Mouse (Mus musculus): ENCODE measurements around the gene Gadd45g.
"Not testable (repeated sequence)": the region's sequence is repeated elsewhere in the genome, so short reads cannot be mapped to it uniquely, and the experiment has no call there.

Gene Gadd45g

DNA sequence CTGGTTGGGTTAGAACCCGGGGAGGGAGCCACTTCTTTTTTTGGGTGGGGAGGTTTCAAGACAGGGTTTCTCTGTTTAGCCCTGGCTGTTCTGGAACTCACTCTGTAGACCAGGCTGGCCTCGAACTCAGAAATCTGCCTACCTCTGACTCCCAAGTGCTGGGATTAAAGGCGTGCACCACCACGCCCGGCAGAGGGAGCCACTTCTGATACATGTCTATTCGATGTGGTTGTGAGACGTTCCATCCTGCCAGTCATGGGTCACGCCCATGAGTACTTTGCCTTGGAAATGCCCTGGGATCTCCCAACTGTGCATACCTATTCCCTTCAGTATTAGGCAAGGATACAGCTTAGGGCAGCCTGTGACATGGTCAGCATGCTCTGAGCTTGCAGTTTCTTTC is 12.5 kb upstream of the Gadd45g start:
- DNase-seq (ENCODE audit: low read depth, low spot score), result not testable (repeated sequence)

DNA sequence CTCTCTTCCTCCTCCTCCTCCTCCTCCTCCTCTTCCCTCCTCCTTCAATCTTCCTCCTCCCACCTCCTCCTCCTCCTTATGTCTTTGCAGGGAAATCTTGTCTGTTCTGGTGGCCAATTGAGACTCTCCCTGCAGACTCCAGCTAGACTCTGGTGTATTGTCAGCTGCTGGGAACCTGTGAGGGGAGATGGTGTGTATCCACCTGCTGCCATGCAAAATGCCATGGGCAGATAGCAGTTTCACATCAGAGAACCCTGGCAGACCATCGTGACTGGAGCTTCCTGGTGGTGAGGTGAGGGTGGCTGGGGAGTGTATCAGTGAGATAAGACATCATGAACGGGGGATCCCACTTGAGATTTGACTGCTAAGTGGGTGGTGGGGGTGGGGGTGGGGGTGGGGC is 12.0 kb upstream of the Gadd45g start:
- DNase-seq (ENCODE audit: low read depth, low spot score), result no peak

DNA sequence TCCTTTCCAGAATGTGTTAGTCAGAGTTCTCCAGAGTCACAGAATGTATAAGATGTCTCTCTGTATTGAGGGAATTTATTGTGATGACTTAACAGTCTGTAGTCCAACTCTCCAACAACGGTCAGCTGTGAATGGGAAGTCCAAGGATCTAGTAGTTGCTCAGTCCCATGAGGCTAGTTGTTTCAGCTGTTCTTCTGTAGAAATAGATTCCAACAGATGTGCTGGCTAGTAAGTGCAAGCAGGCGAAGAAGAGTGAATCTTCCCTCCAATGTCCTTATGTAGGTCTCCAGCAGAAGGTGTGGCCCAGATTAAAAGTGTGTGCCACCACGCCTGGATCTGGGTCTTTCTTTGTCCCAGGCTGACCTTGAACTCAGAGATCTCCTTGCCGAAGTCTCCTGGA is 11.3 kb upstream of the Gadd45g start:
- not testable (repeated sequence) for DNase-seq (ENCODE audit: low read depth, low spot score)

DNA sequence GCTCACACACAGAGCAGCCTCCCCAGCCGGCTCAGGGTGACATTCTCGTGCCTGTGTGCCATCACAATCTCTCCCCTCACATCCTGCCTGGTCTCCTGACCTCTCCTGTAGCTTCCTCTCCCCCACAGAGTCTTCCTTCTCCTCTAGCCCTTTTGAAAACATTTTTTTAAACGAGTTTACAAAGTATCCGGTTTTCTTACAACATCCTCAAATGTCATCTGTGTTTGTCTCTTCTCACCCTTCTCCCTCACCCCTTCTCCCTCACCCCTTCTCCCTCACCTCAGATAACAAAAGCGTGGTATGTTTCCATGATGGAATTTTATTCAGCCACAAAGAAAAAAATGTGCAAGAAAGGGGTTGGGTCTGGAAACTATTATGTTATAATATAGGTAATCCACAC is 9.1 kb upstream of the Gadd45g start:
- no peak for DNase-seq (ENCODE audit: low read depth, low spot score)

DNA sequence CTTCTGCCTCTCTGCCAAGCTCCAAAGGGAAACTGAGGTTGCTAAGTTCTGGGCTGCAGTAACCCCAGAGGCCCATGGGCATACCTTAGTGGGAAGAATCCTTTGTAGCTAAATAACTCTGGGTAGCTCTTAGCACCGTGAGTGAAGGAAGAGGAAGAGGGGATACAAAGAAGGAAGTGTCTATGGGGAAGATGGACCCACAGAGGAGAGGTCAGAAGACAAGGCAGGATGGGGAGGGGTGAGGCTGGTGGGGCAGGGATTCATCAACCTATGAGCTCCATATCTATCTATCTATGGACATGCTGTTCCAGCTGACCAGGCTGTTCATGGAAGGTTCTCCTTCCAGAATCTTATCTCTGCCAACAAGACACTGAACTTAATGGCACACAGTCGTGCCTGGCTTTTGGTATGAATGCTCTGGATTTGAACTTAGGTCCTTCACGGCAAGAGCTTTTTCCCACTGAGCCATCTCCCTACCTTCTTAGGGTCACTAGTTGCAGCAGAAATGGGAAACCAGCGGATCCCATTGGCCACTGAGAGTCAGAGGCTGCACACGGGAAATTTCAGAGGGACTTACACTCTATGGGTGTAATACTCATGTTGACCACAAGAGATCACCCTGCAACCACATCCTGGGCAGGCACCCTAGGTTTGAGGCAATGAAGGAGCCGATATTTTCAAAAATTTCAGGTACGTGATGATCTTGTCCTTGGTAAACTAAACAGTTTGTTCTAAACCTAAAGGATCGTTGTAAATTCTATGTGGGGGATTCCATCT is 7.0 kb upstream of the Gadd45g start:
- peak; percentile 75 for DNase-seq (ENCODE audit: low read depth, low spot score)

DNA sequence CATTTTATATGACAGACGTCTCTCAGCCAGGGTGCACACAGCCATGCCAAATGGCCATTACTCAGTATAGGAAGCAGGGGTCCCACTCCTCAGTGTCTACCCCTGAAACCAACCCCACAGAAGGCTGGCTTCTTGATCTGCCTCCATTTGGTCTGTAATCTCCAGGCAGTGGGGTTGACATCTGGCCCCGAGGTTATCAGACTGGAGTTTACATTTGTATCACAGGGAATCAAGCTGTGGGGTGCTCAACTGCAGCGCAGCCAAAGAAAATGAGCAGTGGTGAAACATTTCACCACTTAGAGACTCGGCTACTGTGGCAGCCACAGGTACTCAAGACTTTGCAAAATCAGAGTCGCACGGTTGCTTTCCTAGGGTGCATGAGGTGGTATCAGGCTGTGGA is 5.8 kb upstream of the Gadd45g start:
- DNase-seq (ENCODE audit: low read depth, low spot score), result no peak

DNA sequence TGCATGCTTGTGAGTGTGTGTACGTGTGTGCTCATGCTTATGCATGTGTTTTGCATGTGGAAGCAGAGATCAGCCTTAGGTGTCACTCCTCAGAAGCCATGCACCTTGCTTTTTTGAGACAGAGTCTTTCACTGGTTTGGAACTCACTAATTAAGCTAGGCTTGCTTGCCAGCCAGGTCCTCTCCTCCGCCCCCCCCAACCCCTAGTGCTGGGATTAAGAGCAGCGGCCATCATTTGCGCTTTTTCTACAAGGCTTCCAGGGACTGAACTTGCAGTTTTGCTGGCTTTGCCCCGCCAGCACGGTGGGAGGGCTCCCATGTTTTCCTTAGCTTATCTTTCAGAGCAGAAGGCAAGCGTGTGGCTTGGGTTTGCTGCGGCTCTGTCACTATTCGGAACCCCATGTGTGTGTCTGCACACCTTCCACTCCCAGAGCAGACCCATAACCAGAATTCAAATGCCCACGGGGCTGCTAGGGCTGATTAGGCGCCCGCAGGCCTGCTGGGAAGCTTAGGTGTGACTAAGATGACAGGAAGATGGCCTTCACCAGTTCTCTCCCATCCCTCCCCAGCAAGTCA is 4.8 kb upstream of the Gadd45g start:
- DNase-seq (ENCODE audit: low read depth, low spot score), result no peak

DNA sequence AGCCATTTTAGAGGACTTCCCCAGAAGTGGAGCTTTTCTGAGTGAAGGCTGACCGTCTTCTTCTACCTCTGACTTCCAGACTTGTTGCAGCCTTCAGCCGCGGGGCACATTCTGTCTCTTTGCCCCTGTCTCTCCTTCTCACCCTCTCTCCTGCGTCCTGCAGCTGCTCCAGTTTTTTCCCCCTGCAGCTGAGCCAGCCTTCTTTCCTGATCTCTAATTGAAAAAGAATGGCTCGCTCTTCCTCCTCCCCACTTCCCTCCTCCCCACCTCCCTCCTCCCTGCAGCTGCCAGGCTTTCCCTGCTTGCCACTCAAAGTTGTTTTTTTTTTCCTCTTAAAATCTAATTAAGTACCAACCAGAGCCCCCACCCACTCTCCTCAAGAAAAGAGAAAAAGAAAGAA is 4.3 kb upstream of the Gadd45g start:
- no peak for DNase-seq (ENCODE audit: low read depth, low spot score)

DNA sequence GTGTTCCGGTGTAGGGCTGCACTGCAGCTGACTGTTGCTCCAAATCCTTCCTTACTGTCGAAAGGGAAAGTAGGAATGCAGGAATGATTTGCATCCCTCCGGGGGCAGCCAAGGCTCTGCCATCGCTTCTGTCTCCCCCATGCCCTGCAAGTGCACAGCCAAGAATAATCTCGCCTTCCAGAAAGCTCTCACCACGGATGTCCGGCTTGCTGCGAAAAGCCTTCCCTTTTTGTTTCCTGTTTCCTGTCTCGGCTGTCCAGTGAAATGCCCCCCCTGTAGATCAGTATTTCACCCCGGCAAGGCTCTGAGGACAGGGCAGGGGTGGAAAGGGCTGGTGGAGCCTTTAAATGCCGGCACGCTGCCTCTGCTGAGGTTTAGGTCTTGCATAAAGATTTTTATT is 3.7 kb upstream of the Gadd45g start:
- no peak for DNase-seq (ENCODE audit: low read depth, low spot score)

DNA sequence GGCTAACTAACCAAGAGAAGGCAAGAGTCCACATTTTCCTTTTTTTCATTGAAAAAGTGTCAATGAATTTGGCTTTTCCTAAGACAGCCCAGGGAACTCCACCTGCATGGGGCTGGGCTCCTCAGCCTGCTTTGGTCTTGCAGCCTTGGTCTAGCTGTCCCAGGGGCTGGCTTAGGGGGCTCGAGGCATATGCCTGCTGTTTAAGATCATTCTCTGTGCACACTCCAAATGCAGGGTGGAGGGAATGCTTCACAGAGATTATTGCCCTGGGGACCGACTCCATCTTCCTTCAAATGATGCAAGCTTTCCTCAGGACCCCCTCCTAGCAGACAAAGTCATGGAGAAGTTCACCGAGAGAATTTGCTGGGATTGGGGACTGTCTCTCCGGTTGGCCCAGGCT is 3.2 kb upstream of the Gadd45g start:
- DNase-seq (ENCODE audit: low read depth, low spot score), result no peak

DNA sequence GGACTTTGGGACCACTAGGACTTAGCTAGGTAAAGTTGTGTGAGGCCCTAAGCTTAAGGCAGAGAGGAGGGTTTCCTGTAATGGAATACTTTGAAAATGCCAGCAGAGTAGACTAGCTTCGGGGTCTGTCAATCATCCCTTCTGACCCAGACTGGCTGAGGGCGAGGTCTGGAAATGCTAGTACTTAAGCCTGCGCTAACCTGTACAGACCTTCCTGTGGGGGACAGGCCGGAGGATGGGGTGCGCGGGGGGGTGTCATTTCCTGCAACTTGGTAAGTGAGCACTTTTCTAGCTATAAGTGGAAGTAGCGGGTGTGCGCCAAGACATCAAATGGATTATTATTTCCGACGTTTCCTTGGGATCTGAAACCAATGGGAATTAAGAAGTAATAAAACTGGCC is 2.4 kb upstream of the Gadd45g start:
- DNase-seq (ENCODE audit: low read depth, low spot score), result no peak

DNA sequence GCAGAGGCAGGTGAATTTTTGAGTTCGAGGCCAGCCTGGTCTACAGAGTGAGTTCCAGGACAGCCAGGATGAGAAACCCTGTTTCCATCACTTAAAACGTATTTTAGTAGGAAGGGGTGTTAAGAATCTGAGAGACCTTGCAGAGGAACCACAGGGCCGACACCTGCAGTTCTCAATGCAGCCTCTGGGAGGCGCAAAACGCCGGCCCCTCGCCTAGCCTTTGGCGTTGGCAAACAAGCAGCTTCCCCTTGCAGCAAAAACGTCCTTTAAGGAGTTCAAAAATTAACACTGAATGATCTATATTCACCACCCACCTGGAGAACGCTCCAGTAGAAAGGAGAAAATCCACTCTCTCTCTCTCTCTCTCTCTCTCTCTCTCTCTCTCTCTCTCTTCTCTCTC is 1.8 kb upstream of the Gadd45g start:
- DNase-seq (ENCODE audit: low read depth, low spot score), result no peak

DNA sequence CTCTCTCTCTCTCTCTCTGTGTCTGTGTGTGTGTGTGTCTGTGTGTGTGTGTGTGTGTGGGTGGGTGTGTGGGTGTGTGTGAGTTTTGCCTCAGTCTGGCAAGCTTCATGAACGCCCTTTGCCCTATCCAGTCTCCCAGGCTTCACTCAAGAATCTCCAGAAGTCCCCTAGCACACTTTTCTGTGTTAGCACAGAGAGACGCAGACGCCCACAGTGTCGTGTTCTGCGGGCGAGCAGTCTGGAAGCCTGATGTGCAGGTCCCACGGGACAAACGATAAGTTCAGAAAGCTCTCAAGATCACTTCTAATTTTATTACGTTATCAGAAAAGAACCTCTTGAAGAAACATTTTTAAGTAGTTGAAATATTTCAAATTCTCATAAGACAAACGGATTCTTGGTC is 1.4 kb upstream of the Gadd45g start:
- no peak for DNase-seq (ENCODE audit: low read depth, low spot score)

DNA sequence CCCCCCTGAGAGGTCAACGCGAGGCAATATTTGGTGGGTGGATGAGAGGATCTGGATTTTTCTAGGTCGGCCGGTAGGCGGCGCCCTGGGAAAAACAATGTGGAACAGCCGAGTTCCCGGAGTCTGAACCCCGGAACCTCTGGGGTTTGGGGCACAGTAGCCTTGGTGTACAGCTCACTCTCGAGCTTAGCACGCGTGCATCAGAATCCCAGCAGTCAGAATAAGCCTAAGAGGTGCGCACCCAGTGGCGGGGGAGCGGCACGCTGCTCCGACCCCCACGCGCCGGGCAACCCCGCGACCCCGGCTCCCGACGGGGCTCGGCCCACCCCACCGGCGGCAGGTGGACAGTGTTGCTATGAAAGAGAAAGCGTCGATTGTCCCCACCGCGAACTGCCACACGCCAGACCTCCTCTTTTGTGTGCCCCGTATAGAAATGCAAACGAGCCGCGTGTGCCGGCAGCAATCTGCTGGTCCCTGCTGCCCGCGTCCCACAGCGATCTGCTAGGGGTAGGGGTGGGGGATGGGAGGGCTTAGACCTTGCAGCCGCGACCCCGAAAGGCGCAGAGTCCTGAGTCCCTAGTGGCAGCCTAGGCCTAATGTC is 787 bp upstream of the Gadd45g start:
- DNase-seq (ENCODE audit: low read depth, low spot score), result peak; percentile 80

DNA sequence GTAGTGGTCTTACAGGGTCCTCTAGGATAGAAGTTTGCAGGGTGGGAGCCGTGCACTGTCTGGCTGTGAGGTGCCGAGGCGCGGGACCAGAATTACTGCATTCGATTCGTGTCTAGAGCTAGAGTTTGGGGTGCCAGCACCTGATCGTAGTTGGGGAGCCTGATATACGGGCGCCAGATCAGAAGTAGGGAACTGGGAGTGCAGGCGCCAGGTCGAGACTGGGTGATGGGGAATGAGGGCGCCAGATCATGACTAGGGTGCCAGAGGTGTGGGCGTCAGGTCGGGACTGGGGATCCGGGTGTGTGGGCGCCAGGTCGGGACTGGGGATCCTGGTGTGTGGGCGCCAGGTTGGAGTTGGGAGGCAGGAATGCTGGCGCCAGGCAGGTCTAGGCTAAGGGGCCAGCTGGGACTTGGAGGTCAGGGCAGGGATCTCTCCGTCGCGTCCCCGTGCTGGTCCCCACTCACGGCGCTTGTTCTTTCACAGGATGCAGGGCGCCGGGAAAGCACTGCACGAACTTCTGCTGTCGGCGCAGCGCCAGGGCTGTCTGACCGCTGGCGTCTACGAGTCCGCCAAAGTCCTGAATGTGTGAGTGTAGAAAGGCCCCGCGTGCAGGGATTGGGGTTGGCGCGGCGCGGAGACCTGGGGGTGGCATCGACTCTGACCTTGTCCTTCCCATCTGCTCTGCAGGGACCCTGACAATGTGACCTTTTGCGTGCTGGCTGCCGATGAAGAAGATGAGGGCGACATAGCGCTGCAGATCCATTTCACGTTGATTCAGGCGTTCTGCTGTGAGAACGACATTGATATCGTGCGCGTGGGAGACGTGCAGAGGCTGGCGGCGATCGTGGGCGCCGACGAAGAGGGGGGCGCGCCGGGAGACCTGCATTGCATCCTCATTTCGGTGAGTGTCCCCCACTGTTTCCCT is 653 bp downstream of the Gadd45g start:
- DNase-seq (ENCODE audit: low read depth, low spot score), result no peak

DNA sequence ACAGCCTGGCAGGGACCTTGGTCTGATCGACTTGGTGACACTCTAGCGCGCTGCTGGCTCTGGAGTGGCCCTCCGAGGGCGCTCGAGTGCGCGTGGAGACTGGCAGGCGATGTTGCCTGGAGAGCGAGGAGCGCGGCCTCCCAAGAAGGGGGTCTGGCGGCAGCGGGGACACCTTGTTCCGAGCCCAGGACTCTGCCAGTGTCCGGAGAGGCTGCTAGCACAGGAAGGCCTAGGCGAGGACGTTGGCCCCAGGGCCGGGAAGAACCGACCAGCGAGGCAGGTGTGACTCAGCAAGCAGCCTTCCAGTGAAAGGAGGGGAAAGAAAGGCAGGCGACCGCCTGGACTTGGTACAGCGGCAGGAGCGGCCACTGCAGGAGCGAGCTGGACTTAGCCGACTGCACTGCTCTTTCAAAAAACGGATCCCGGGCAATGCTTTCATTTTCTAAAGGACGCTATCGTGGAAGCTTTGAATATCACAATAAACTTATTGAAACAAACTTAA is 1.6 kb downstream of the Gadd45g start:
- peak; percentile 52 for DNase-seq (ENCODE audit: low read depth, low spot score)

DNA sequence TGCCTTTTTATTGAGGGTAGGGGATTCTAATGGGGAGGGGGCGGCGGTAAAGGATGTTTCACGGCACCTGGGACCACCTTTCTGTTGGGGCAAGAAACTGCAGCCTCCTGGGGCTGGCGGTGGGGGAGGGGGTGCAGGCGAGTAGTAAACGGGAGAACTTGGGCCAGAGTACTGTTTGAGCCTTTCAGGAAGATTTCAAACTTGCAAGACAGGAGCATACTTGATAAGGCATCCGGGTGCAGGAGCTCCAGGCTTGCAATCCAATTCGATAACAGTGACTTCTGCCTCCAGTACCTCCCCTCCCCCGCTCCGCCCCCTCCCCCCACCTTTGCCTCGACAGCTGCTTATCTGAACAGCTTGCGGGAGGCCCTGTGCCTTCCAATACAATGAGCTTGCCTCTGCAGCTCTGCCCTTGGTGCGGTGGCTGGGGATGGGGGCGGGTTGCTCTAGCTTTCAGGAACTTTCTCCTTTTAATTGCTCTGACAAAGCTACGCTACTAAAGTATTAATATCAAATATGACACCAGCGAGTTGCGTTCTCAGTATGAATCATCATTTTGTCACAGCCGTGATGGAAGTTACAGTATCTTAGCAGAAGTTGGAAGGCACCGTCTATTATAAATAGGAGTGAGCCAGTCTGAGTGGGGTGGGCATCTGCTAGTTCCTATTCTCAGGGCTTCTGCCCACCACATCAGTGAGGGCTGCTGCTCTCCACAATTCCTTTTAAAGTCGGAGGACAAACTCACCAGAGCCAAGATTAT is 2.2 kb downstream of the Gadd45g start:
- DNase-seq (ENCODE audit: low read depth, low spot score), result peak; percentile 25

DNA sequence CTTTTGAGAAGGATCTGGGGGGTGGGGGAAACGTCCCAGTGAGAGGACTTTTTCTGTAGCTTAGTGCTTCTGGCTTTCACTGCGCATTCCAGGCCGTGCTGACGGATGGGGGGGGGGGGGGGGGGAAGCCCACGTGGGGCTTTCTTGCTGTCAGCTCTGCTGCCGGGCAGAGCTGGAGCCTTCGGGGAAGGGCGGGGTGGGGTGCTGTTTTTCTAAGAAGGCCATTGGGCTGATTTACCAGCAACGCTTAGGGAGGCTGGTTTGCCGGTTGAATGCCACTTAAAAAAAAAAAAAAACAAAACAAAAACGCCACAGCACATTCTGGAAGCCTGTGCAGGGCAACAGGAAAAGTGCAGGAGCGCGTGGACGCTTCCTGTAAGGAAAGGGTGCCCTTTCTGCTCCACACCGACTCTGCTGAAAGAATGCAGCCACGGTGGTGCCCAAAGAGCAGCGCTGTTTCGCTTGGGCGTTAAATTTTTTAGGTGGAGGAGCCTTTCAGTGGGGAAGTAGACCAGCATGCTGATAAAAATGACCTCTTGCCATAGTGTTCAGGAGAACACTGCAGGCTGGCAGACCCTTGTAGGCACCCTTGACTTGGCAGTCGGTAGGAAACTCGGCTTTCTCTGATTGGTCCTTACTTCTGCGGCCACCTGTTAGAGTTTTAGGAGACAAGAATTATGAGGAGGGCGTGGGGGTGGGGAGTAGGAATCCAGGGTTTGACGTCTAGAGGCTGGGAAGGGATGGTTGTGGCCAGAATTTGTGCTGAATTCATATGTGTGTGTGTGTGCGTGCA is 3.0 kb downstream of the Gadd45g start:
- peak; percentile 61 for DNase-seq (ENCODE audit: low read depth, low spot score)

DNA sequence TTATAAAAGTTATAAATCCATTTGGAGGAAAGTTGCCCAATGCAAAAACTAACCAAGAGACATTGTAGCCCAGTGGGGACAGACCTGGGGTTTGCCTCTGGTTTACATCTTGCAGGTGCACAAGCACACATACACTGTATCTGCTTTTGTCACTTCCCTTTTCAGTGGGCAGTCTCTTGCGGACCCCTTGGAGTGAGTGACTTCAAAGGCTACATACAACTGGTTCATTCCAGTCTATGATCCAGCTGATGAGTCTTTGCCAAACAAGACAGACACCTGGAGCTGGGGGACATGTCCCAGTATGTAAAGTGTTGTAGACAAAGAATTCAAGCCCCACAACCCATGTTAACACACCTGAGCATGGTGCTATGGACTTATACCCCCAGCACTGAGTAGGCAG is 4.1 kb downstream of the Gadd45g start:
- DNase-seq (ENCODE audit: low read depth, low spot score), result no peak

DNA sequence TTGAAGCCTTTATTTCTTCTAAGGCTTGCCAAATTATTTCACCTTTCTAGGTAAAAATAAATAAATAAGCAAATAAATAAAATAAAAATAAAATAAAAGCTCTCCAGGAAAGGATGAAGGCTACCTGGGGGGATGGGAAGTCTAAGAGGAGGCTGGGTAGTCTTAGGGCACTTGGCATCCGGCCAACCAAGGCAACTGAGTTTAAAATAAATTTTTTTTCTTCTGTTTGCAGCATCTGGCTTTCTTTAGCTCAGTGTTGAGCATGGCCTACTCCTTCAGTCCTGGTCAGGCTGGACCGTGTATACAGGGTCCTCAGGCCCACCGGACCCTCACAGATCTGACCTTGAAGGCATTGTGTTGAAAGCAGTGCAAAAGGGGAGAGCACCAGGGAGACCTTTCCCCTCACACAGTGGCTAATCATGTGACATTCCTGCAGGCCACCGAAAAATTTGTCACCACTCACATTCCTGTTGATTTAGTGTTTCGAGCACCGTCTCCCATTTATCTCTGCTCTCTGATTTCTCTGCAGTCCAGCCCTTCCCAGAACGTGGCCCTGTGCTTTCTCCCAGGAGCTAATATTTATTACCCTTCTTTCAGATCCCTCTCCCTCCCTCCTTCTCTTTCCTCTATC is 6.2 kb downstream of the Gadd45g start:
- DNase-seq (ENCODE audit: low read depth, low spot score), result no peak
